Mouse (Mus musculus) CH12.LX (cell line): Measurements from ENCODE around the gene Ugt3a1. TPM values are rescaled to one million over a fixed set of nuclear protein-coding genes. Genes with fewer than 3 reads are reported as not detected.

Source experiments
- DNase-seq: peaks from one replicate; pipeline ENCODE4 v3.0.0-alpha.2; 2013; ENCODE audit errors: extremely low read depth
- H3K27ac ChIP-seq: 2 replicates; pipeline ENCODE4 v1.5.1; 2012; ENCODE audit warnings: low read depth, mild to moderate bottlenecking, control low read depth, moderate library complexity; ENCODE audit not compliant: insufficient read depth
- H3K27me3 ChIP-seq: replicated peaks from 2 replicates; pipeline ENCODE3; 2012; ENCODE audit warnings: inconsistent platforms
- H3K36me3 ChIP-seq, 2 experiments: replicated peaks in 1 of 2; 2 replicates each; pipeline versions ENCODE3 to v1.6.1; 2012; ENCODE audit warnings: inconsistent platforms in 1 of 2, low read length in 1 of 2, mild to moderate bottlenecking in 1 of 2, mixed read lengths in 1 of 2, moderate library complexity in 1 of 2; ENCODE audit not compliant: control insufficient read depth in 1 of 2, insufficient read depth in 1 of 2
- H3K4me1 ChIP-seq, 2 experiments: 2 replicates each; pipeline ENCODE4 v1.6.1; 2012; ENCODE audit warnings: inconsistent platforms in 1 of 2, moderate library complexity in 1 of 2; ENCODE audit not compliant: insufficient read depth in 2 of 2, control insufficient read depth in 1 of 2
- H3K4me2 ChIP-seq: 2 replicates; pipeline ENCODE4 v1.6.1; 2012; ENCODE audit warnings: low read depth, mild to moderate bottlenecking, control low read depth; ENCODE audit not compliant: poor library complexity, insufficient read depth, severe bottlenecking
- H3K4me3 ChIP-seq, 3 experiments: fragments of 150-350 bp in 1 of 3; sonication (generic) in 1 of 3; replicated peaks in 1 of 3; 2 replicates each; pipeline versions ENCODE3 to v1.5.1; 2011 to 2012; ENCODE audit warnings: low read depth in 2 of 3, low read length in 2 of 3, mild to moderate bottlenecking in 2 of 3, moderate library complexity in 2 of 3, control low read depth in 1 of 3, improper control_type of control experiment in 1 of 3, inconsistent platforms in 1 of 3, mixed read lengths in 1 of 3; ENCODE audit not compliant: poor library complexity in 1 of 3
- H3K79me2 ChIP-seq: replicated peaks from 2 replicates; pipeline ENCODE4 v1.6.1; 2012; ENCODE audit warnings: mild to moderate bottlenecking, moderate library complexity; ENCODE audit not compliant: control insufficient read depth, poor library complexity, insufficient read depth, severe bottlenecking; ENCODE audit errors: extremely low read depth
- H3K9ac ChIP-seq: 2 replicates; pipeline ENCODE4 v1.6.1; 2012; ENCODE audit warnings: low read depth, mild to moderate bottlenecking, control low read depth, moderate library complexity; ENCODE audit not compliant: insufficient read depth
- H3K9me3 ChIP-seq: replicated peaks from 2 replicates; pipeline ENCODE3; 2012; ENCODE audit warnings: low read length, inconsistent platforms, mixed read lengths
- CHD1 ChIP-seq: IDR thresholded peaks from 2 replicates; pipeline ENCODE4 v1.6.1; 2012; ENCODE audit warnings: low read depth, low read length, improper control_type of control experiment, inconsistent platforms
- ELF1 ChIP-seq: IDR thresholded peaks from 2 replicates; pipeline ENCODE4 v1.6.1; 2014; ENCODE audit warnings: low read depth, mild to moderate bottlenecking, inconsistent platforms, low read length, improper control_type of control experiment
- EP300 ChIP-seq: IDR thresholded peaks from 2 replicates; pipeline ENCODE4 v1.6.1; 2011; ENCODE audit warnings: low read length, improper control_type of control experiment
- GABPA ChIP-seq: IDR thresholded peaks from 2 replicates; pipeline ENCODE4 v1.6.1; 2012; ENCODE audit warnings: low read depth, low read length, improper control_type of control experiment, inconsistent platforms; ENCODE audit not compliant: insufficient replicate concordance
- IRF4 ChIP-seq: IDR thresholded peaks from 2 replicates; pipeline ENCODE4 v1.6.1; 2014; ENCODE audit warnings: low read depth, mild to moderate bottlenecking, inconsistent platforms, low read length, improper control_type of control experiment
- JUN ChIP-seq: IDR thresholded peaks from 2 replicates; pipeline ENCODE4 v1.6.1; 2011; ENCODE audit warnings: low read depth, mild to moderate bottlenecking, low read length, improper control_type of control experiment, moderate library complexity; ENCODE audit not compliant: insufficient read depth
- MAFK ChIP-seq: IDR thresholded peaks from 2 replicates; pipeline ENCODE4 v1.6.1; 2011; ENCODE audit warnings: low read length, improper control_type of control experiment; ENCODE audit not compliant: insufficient replicate concordance
- MAZ ChIP-seq: IDR thresholded peaks from 2 replicates; pipeline ENCODE4 v1.6.1; 2012; ENCODE audit warnings: low read depth, mild to moderate bottlenecking, inconsistent platforms, low read length, improper control_type of control experiment, moderate library complexity
- MEF2A ChIP-seq: IDR thresholded peaks from 2 replicates; pipeline ENCODE4 v1.6.1; 2014; ENCODE audit warnings: low read depth, mild to moderate bottlenecking, inconsistent platforms, low read length, improper control_type of control experiment, borderline replicate concordance
- MYC ChIP-seq: IDR thresholded peaks from 2 replicates; pipeline ENCODE4 v1.6.1; 2011; ENCODE audit warnings: low read depth, mild to moderate bottlenecking, improper control_type of control experiment, low read length
- NELFE ChIP-seq: IDR thresholded peaks from 2 replicates; pipeline ENCODE4 v1.6.1; 2011; ENCODE audit warnings: low read depth, low read length, improper control_type of control experiment
- NRF1 ChIP-seq: IDR thresholded peaks from 2 replicates; pipeline ENCODE4 v1.6.1; 2014; ENCODE audit warnings: low read depth, mild to moderate bottlenecking, inconsistent platforms, low read length, improper control_type of control experiment, moderate library complexity
- PAX5 ChIP-seq: IDR thresholded peaks from 2 replicates; pipeline ENCODE4 v1.6.1; 2012; ENCODE audit warnings: low read length, inconsistent platforms, mixed read lengths
- POLR2A ChIP-seq: IDR thresholded peaks from 2 replicates; pipeline ENCODE4 v1.6.1; 2011; ENCODE audit warnings: low read depth, mild to moderate bottlenecking, improper control_type of control experiment, low read length
- POLR2AphosphoS2 ChIP-seq: IDR thresholded peaks from 2 replicates; pipeline ENCODE4 v1.6.1; 2011; ENCODE audit warnings: low read depth, low read length, improper control_type of control experiment
- RAD21 ChIP-seq: IDR thresholded peaks from 2 replicates; pipeline ENCODE4 v1.6.1; 2011; ENCODE audit warnings: low read depth, mild to moderate bottlenecking, low read length, improper control_type of control experiment, moderate library complexity
- SIN3A ChIP-seq: IDR thresholded peaks from 2 replicates; pipeline ENCODE4 v1.6.1; 2012; ENCODE audit warnings: low read length, improper control_type of control experiment, inconsistent platforms
- SMC3 ChIP-seq: IDR thresholded peaks from 2 replicates; pipeline ENCODE4 v1.6.1; 2011; ENCODE audit warnings: low read depth, low read length, improper control_type of control experiment
- TBP ChIP-seq: conservative IDR thresholded peaks from 2 replicates; pipeline ENCODE4 v1.6.1; 2011; ENCODE audit warnings: low read depth, low read length, improper control_type of control experiment
- UBTF ChIP-seq: IDR thresholded peaks from 2 replicates; pipeline ENCODE4 v1.6.1; 2012; ENCODE audit warnings: low read depth, mild to moderate bottlenecking, inconsistent platforms, low read length, improper control_type of control experiment, moderate library complexity
- USF1 ChIP-seq: IDR thresholded peaks from 2 replicates; pipeline ENCODE4 v1.6.1; 2014; ENCODE audit warnings: low read depth, mild to moderate bottlenecking, inconsistent platforms, low read length, improper control_type of control experiment
- ZKSCAN1 ChIP-seq: IDR thresholded peaks from 2 replicates; pipeline ENCODE4 v1.6.1; 2012; ENCODE audit warnings: low read depth, inconsistent platforms, low read length, improper control_type of control experiment, borderline replicate concordance
- ZMIZ1 ChIP-seq: IDR thresholded peaks from 2 replicates; pipeline ENCODE4 v1.6.1; 2012; ENCODE audit warnings: low read depth, mild to moderate bottlenecking, inconsistent platforms, low read length, improper control_type of control experiment
- ZNF384 ChIP-seq: IDR thresholded peaks from 2 replicates; pipeline ENCODE4 v1.6.1; 2012; ENCODE audit warnings: low read depth, low read length, improper control_type of control experiment, inconsistent platforms
- dilution Hi-C: fragments of 300-500 bp; cut with MboI; formaldehyde crosslinking; loops from 2 replicates; pipeline ENCODE4 v1.14.3; 2020; ENCODE audit warnings: low sequenced_read_pairs; ENCODE audit not compliant: extremely low pct_unique_long_range_greater_than_20kb, extremely low pct_ligation_motif_present
- in situ Hi-C: fragments of 300-500 bp; cut with MboI; formaldehyde crosslinking; loops from 3 replicates; pipeline ENCODE4 v1.14.3; 2019; ENCODE audit warnings: low sequenced_read_pairs, low pct_ligation_motif_present, low pct_unique_long_range_greater_than_20kb, mixed read lengths
- polyA plus RNA-seq: library from polyadenylated mRNA; unstranded; fragments of >175 nt; gene quantifications from 2 replicates; pipeline ENCODE4 v1.2.1, GENCODE M21; 2012; ENCODE audit warnings: low read depth; ENCODE audit not compliant: insufficient read length
- total RNA-seq, 2 experiments: library from RNA; depleted of rRNA; stranded (reverse); fragments of 300-350 nt in 1 of 2; fragments of >200 nt in 1 of 2; gene quantifications; 2 replicates each; pipeline ENCODE4 v1.2.3; 2012 to 2014

Ugt3a1 gene
- total and polyA plus RNA-seq, 3 experiments = not detected

DNA sequence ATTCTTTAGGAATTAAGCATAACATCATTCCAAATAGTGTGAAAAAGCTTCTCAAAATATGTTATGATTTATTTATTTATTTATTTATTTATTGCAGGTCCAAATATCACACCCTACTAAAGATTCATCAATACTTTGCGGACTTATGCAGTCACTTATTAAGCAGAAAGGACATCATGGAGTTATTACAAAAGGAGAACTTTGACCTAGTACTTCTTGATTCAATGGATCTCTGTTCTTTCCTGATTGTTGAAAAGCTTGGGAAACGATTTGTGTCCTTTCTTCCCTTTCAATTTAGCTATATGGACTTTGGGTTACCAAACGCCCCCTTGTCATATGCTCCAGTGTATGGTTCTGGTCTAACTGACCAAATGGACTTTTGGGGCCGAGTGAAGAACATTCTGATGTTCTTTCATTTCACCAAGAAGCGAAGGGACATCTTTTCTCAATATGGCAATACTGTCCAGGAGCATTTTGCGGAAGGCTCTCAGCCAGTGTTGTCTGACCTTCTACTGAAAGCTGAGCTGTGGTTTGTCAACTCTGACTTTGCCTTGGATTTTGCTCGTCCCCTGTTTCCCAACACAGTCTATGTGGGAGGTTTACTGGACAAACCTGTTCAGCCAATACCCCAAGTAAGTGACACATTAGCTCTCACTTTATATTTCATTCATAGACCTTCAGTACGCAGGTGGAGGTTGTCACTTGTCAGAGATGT is 29.4 kb downstream of the Ugt3a1 start:
- Histone ChIP-seq H3K27me3 (no peaks in the 10 kb centered on the region), H3K9ac (no peak overlapping the region), H3K4me3 (no peak overlapping the region), H3K79me2 (no peaks in the 10 kb centered on the region), H3K27ac (no peak overlapping the region), H3K4me2 (no peak overlapping the region), H3K36me3 (no peaks in the 10 kb centered on the region), H3K4me1 (no peaks in the 10 kb centered on the region), H3K9me3 (no peaks in the 10 kb centered on the region)
- TF ChIP-seq POLR2AphosphoS2 (no peak), IRF4 (no peak), JUN (no peak), USF1 (no peak), RAD21 (no peak), EP300 (no peak), TBP (no peak), SMC3 (no peak), ZMIZ1 (no peak), UBTF (no peak), ZKSCAN1 (no peak), ZNF384 (no peak), POLR2A (no peak), SIN3A (no peak), PAX5 (no peak), MYC (no peak), MAFK (no peak)
- dilution Hi-C loops = no loop called here
- DNase-seq = no peak
- in situ Hi-C loops = no loop called here

DNA sequence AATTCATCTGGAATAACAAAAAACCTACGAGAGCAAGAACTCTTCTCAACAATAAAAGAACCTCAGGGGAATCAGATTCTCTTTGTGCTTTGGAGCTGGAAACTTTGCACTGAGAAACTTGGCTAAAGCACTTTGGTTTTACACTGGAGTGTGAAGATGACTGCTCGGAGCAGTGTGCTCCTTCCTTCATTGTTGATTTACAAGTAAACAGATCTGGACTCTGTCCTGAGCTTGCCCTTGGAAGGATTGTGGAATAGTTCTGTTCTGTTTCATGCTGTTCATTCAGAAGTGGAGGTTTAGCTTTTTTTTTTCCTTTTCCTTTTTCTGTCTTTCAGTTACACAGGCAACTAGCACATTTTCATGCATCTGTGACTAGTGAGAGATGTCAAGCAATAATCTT is 57.9 kb downstream of the Ugt3a1 start:
- no peak overlapping the region for H3K27ac ChIP-seq
- DNase-seq = no peak
- H3K4me3 ChIP-seq = no peak overlapping the region
- H3K9ac ChIP-seq = no peak overlapping the region
- in situ Hi-C loops = no loop called here
- no peaks in the 10 kb centered on the region for H3K79me2 ChIP-seq
- no peaks in the 10 kb centered on the region for H3K36me3 ChIP-seq
- dilution Hi-C loops = no loop called here
- H3K4me2 ChIP-seq = no peak overlapping the region
- no peaks in the 10 kb centered on the region for H3K9me3 ChIP-seq
- no peaks in the 10 kb centered on the region for H3K4me1 ChIP-seq
- H3K27me3 ChIP-seq = no peaks in the 10 kb centered on the region
- TF ChIP-seq RAD21 (no peak), PAX5 (no peak), NELFE (no peak), CHD1 (no peak), ZKSCAN1 (no peak), MYC (no peak), GABPA (no peak), SIN3A (no peak), POLR2AphosphoS2 (no peak), UBTF (no peak), MAFK (no peak), IRF4 (no peak), NRF1 (no peak), MAZ (no peak), MEF2A (no peak), ZMIZ1 (no peak), ELF1 (no peak)
